Mouse (Mus musculus): ENCODE data around the gene Timeless. TPM values are rescaled to one million over a fixed set of nuclear protein-coding genes. Genes with fewer than 3 reads are reported as not detected.

The Timeless gene
- polyA plus RNA-seq, 1 experiment: 4.9 TPM

GRCm38 (mm10) chr10:128236321-128236720 is 4.5 kb downstream of the Timeless start:
- H3K4me2 ChIP-seq (ENCODE audit: low read depth): no peak overlapping the region
- no peak overlapping the region for H3K4me3 ChIP-seq
- H3ac ChIP-seq (ENCODE audit: control insufficient read depth, insufficient read length): no peak overlapping the region
- TF ChIP-seq MYOG (IDR thresholded peaks at IDR 0.05; ENCODE audit: control insufficient read depth in 1 of 3, insufficient read depth in 1 of 3, insufficient read length in 2 of 3, low read depth in 2 of 3) (no peak), USF1 (IDR thresholded peaks at IDR 0.05; ENCODE audit: low read depth) (no peak), E2F4 (IDR thresholded peaks at IDR 0.05; ENCODE audit: insufficient read depth) (no peak), MAX (IDR thresholded peaks at IDR 0.05; ENCODE audit: low read depth) (no peak), TCF12 (IDR thresholded peaks at IDR 0.05; ENCODE audit: insufficient read depth, poor library complexity, severe bottlenecking) (no peak), SRF (IDR thresholded peaks at IDR 0.05; ENCODE audit: control insufficient read depth, insufficient read length, low read depth) (no peak), POLR2AphosphoS2 (IDR thresholded peaks at IDR 0.05; ENCODE audit: insufficient read length, low read depth) (no peak)
- no peaks in the 10 kb centered on the region for H3K79me2 ChIP-seq (ENCODE audit: control insufficient read depth, insufficient read depth)
- H3K36me3 ChIP-seq (ENCODE audit: control insufficient read depth, insufficient read depth): peaks cover 6% of the 10 kb centered on the region
- H3K27me3 ChIP-seq (ENCODE audit: control insufficient read depth, insufficient read depth, insufficient read length): no peaks in the 10 kb centered on the region

- TF ChIP-seq TCF12 (IDR thresholded peaks at IDR 0.05; ENCODE audit: insufficient read depth, poor library complexity, severe bottlenecking) (no peak), MYOG (IDR thresholded peaks at IDR 0.05; ENCODE audit: control insufficient read depth in 1 of 3, insufficient read depth in 1 of 3, insufficient read length in 2 of 3, low read depth in 2 of 3) (no peak), SRF (IDR thresholded peaks at IDR 0.05; ENCODE audit: control insufficient read depth, insufficient read length, low read depth) (no peak), POLR2A (IDR thresholded peaks at IDR 0.05; ENCODE audit: insufficient read length, low read depth) (no peak), POLR2AphosphoS2 (IDR thresholded peaks at IDR 0.05; ENCODE audit: insufficient read length, low read depth) (no peak), USF1 (IDR thresholded peaks at IDR 0.05; ENCODE audit: low read depth) (no peak), TCF3 (IDR thresholded peaks at IDR 0.05; ENCODE audit: insufficient read length, low read depth) (no peak)
- Histone ChIP-seq H3K27me3 (ENCODE audit: control insufficient read depth, insufficient read depth, insufficient read length) (no peaks in the 10 kb centered on the region), H3K36me3 (ENCODE audit: control insufficient read depth, insufficient read depth) (peaks cover 6% of the 10 kb centered on the region), H3K4me3 (no peak overlapping the region), H3K4me2 (ENCODE audit: low read depth) (no peak overlapping the region), H3ac (ENCODE audit: control insufficient read depth, insufficient read length) (no peak overlapping the region), H3K79me2 (ENCODE audit: control insufficient read depth, insufficient read depth) (no peaks in the 10 kb centered on the region)
Observed at GRCm38 (mm10) chr10:128237807-128238480, 6.1 kb downstream of the Timeless start.

DNA sequence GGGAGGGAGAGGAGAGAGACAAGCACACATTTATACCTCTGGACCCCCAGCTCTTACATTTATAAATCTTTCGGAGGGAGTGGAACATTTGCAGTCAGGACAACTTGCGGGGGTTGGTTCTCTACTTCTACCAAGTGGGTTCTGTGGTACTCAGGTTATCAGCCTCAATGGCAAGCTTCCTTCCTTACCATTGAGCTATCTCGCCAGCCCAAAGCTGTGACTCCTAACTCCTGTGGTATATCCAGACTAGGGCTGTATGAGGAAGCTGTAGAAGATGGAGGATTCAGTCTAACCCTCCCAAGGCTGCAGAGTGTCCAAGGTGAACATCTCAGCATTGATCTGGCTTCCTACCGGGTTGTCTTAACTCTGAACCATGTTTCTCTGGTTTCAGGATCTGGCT is 7.3 kb downstream of the Timeless start:
- Histone ChIP-seq H3ac (ENCODE audit: control insufficient read depth, insufficient read length) (no peak overlapping the region), H3K79me2 (ENCODE audit: control insufficient read depth, insufficient read depth) (no peaks in the 10 kb centered on the region), H3K27me3 (ENCODE audit: control insufficient read depth, insufficient read depth, insufficient read length) (no peaks in the 10 kb centered on the region), H3K4me2 (ENCODE audit: low read depth) (no peak overlapping the region), H3K4me3 (no peak overlapping the region), H3K36me3 (ENCODE audit: control insufficient read depth, insufficient read depth) (peaks cover 6% of the 10 kb centered on the region)
- no peak for TF ChIP-seq SRF (IDR thresholded peaks at IDR 0.05; ENCODE audit: control insufficient read depth, insufficient read length, low read depth)
- TF ChIP-seq POLR2AphosphoS2 (IDR thresholded peaks at IDR 0.05; ENCODE audit: insufficient read length, low read depth): no peak
- no peak for TF ChIP-seq E2F4 (IDR thresholded peaks at IDR 0.05; ENCODE audit: insufficient read depth)
- no peak for TF ChIP-seq MYOD1 (IDR thresholded peaks at IDR 0.05; ENCODE audit: control insufficient read depth in 1 of 3, insufficient read length in 2 of 3, low read depth in 2 of 3)
- TF ChIP-seq REST (IDR thresholded peaks at IDR 0.05; ENCODE audit: insufficient read depth, insufficient read length): no peak
- TF ChIP-seq CEBPB (IDR thresholded peaks at IDR 0.05; ENCODE audit: insufficient read depth, poor library complexity, severe bottlenecking): no peak
- no peak for TF ChIP-seq USF1 (IDR thresholded peaks at IDR 0.05; ENCODE audit: low read depth)
- TF ChIP-seq TCF3 (IDR thresholded peaks at IDR 0.05; ENCODE audit: insufficient read length, low read depth): no peak
- TF ChIP-seq TCF12 (IDR thresholded peaks at IDR 0.05; ENCODE audit: insufficient read depth, poor library complexity, severe bottlenecking): no peak
- TF ChIP-seq MAX (IDR thresholded peaks at IDR 0.05; ENCODE audit: low read depth): no peak
- TF ChIP-seq MYOG (IDR thresholded peaks at IDR 0.05; ENCODE audit: control insufficient read depth in 1 of 3, insufficient read depth in 1 of 3, insufficient read length in 2 of 3, low read depth in 2 of 3): no peak
- TF ChIP-seq POLR2A (IDR thresholded peaks at IDR 0.05; ENCODE audit: insufficient read length, low read depth): no peak

- no peak for TF ChIP-seq POLR2AphosphoS2 (IDR thresholded peaks at IDR 0.05; ENCODE audit: insufficient read length, low read depth)
- Histone ChIP-seq H3K27me3 (ENCODE audit: control insufficient read depth, insufficient read depth, insufficient read length) (no peaks in the 10 kb centered on the region), H3K4me3 (no peak overlapping the region), H3K4me2 (ENCODE audit: low read depth) (no peak overlapping the region), H3K36me3 (ENCODE audit: control insufficient read depth, insufficient read depth) (peaks cover 6% of the 10 kb centered on the region), H3ac (ENCODE audit: control insufficient read depth, insufficient read length) (no peak overlapping the region), H3K79me2 (ENCODE audit: control insufficient read depth, insufficient read depth) (no peaks in the 10 kb centered on the region)
Observed at GRCm38 (mm10) chr10:128240131-128240530, 8.3 kb downstream of the Timeless start.

- H3K27me3 ChIP-seq (ENCODE audit: control insufficient read depth, insufficient read depth, insufficient read length): no peaks in the 10 kb centered on the region
- no peaks in the 10 kb centered on the region for H3K79me2 ChIP-seq (ENCODE audit: control insufficient read depth, insufficient read depth)
- H3K36me3 ChIP-seq (ENCODE audit: control insufficient read depth, insufficient read depth): peaks cover 6% of the 10 kb centered on the region
- H3ac ChIP-seq (ENCODE audit: control insufficient read depth, insufficient read length): no peak overlapping the region
- no peak overlapping the region for H3K4me3 ChIP-seq
- H3K4me2 ChIP-seq (ENCODE audit: low read depth): no peak overlapping the region
- TF ChIP-seq TCF12 (IDR thresholded peaks at IDR 0.05; ENCODE audit: insufficient read depth, poor library complexity, severe bottlenecking) (no peak), POLR2A (IDR thresholded peaks at IDR 0.05; ENCODE audit: insufficient read length, low read depth) (no peak), MYOG (IDR thresholded peaks at IDR 0.05; ENCODE audit: control insufficient read depth in 1 of 3, insufficient read depth in 1 of 3, insufficient read length in 2 of 3, low read depth in 2 of 3) (no peak), USF1 (IDR thresholded peaks at IDR 0.05; ENCODE audit: low read depth) (no peak), POLR2AphosphoS2 (IDR thresholded peaks at IDR 0.05; ENCODE audit: insufficient read length, low read depth) (no peak), MYOD1 (IDR thresholded peaks at IDR 0.05; ENCODE audit: control insufficient read depth in 1 of 3, insufficient read length in 2 of 3, low read depth in 2 of 3) (no peak), REST (IDR thresholded peaks at IDR 0.05; ENCODE audit: insufficient read depth, insufficient read length) (no peak), E2F4 (IDR thresholded peaks at IDR 0.05; ENCODE audit: insufficient read depth) (no peak), TCF3 (IDR thresholded peaks at IDR 0.05; ENCODE audit: insufficient read length, low read depth) (no peak), CEBPB (IDR thresholded peaks at IDR 0.05; ENCODE audit: insufficient read depth, poor library complexity, severe bottlenecking) (no peak)
Observed at GRCm38 (mm10) chr10:128243252-128243651, 11.4 kb downstream of the Timeless start.

All from myocyte (in vitro differentiated cells).